Mouse (Mus musculus) brown adipose tissue, adult 24 weeks (tissue): Measurements from ENCODE around the gene Aph1b. TPM values are rescaled to one million over a fixed set of nuclear protein-coding genes. Genes with fewer than 3 reads are reported as not detected.
A peak's percentile ranks its signal among the peaks of the same experiment; 100 is the strongest.
"Not testable (repeated sequence)": the region's sequence is repeated elsewhere in the genome, so short reads cannot be mapped to it uniquely, and the experiment has no call there.

Source experiments
- H3K27ac ChIP-seq: fragments of 200-500 bp; replicated peaks from 2 replicates; pipeline ENCODE4 v1.5.1; 2012; ENCODE audit warnings: low read depth, mild to moderate bottlenecking, low read length
- H3K4me1 ChIP-seq: fragments of 200-500 bp; 2 replicates; pipeline ENCODE4 v1.6.1; 2012; ENCODE audit warnings: low read length, mixed read lengths; ENCODE audit not compliant: control insufficient read depth, insufficient read depth, insufficient read length
- H3K4me3 ChIP-seq: fragments of 200-500 bp; 2 replicates; pipeline ENCODE4 v1.5.1; 2012; ENCODE audit warnings: low read depth, mild to moderate bottlenecking, low read length, moderate library complexity; ENCODE audit not compliant: insufficient read depth
- polyA plus RNA-seq: library from polyadenylated mRNA; stranded (reverse); fragments of >200 nt; gene quantifications from 2 replicates; pipeline ENCODE4 v1.2.4, GENCODE M21; 2012; ENCODE audit not compliant: missing spikeins, insufficient read depth, insufficient read length

Aph1b gene
- polyA plus RNA-seq, 1 experiment, result 9.2 TPM

GRCm38 (mm10) chr9:66784552-66784951, 10.7 kb downstream of the Aph1b start:
- H3K4me1 ChIP-seq, H3K4me3 ChIP-seq, H3K27ac ChIP-seq: not testable (repeated sequence)

- peaks cover 3% of the 10 kb centered on the region; the same call in 1 of the 2 replicates for H3K4me1 ChIP-seq
- no peak overlapping the region for H3K27ac ChIP-seq
- no peak overlapping the region for H3K4me3 ChIP-seq
Observed at GRCm38 (mm10) chr9:66770701-66771100, 24.6 kb downstream of the Aph1b start.

GRCm38 (mm10) chr9:66769275-66769674, 26.0 kb downstream of the Aph1b start:
- H3K4me1 ChIP-seq, result peaks cover 3% of the 10 kb centered on the region; the same call in 1 of the 2 replicates
- H3K27ac ChIP-seq, result no peak overlapping the region
- H3K4me3 ChIP-seq, result no peak overlapping the region

GRCm38 (mm10) chr9:66768721-66769120, 26.6 kb downstream of the Aph1b start:
- Histone ChIP-seq H3K27ac (no peak overlapping the region), H3K4me1 (peaks cover 3% of the 10 kb centered on the region; the same call in 1 of the 2 replicates), H3K4me3 (no peak overlapping the region)

- H3K27ac ChIP-seq, result no peak overlapping the region
- H3K4me1 ChIP-seq, result no peaks in the 10 kb centered on the region
- no peak overlapping the region for H3K4me3 ChIP-seq
Observed at GRCm38 (mm10) chr9:66760991-66761390, 34.3 kb downstream of the Aph1b start.

- no peak overlapping the region for H3K4me3 ChIP-seq
- no peak overlapping the region for H3K27ac ChIP-seq
- H3K4me1 ChIP-seq, result no peaks in the 10 kb centered on the region
Observed at GRCm38 (mm10) chr9:66752849-66753248, 42.4 kb downstream of the Aph1b start.

GRCm38 (mm10) chr9:66748390-66748789, 46.9 kb downstream of the Aph1b start:
- no peak overlapping the region for H3K4me3 ChIP-seq

GRCm38 (mm10) chr9:66744531-66744930, 50.8 kb downstream of the Aph1b start:
- peaks cover 6% of the 10 kb centered on the region for H3K4me1 ChIP-seq
- no peak overlapping the region for H3K4me3 ChIP-seq
- no peak overlapping the region for H3K27ac ChIP-seq

More at GRCm38 (mm10) chr9:66748390-66748789, 46.9 kb downstream of the Aph1b start:
- H3K27ac ChIP-seq, result no peak overlapping the region
- H3K4me1 ChIP-seq, result no peaks in the 10 kb centered on the region

- Histone ChIP-seq H3K27ac (no peak overlapping the region), H3K4me3 (no peak overlapping the region), H3K4me1 (peaks cover 6% of the 10 kb centered on the region)
Observed at GRCm38 (mm10) chr9:66739516-66739915, 55.8 kb downstream of the Aph1b start.

- H3K27ac ChIP-seq, result 0 out of 2 replicates have a peak overlapping the region, but pooled peaks have one; percentile 12
Observed at GRCm38 (mm10) chr9:66736551-66736950, 58.7 kb downstream of the Aph1b start.

GRCm38 (mm10) chr9:66736016-66736415, 59.3 kb downstream of the Aph1b start:
- no peak overlapping the region for H3K4me3 ChIP-seq
- H3K27ac ChIP-seq, result 0 out of 2 replicates have a peak overlapping the region, but pooled peaks have one; percentile 12
- 0 out of 2 replicates have a peak, but pooled peaks cover under 1% of the 10 kb centered on the region for H3K4me1 ChIP-seq

More at GRCm38 (mm10) chr9:66736551-66736950, 58.7 kb downstream of the Aph1b start:
- H3K4me1 ChIP-seq, result no peaks in the 10 kb centered on the region
- H3K4me3 ChIP-seq, result no peak overlapping the region

GRCm38 (mm10) chr9:66735122-66735521, 60.2 kb downstream of the Aph1b start:
- peak overlapping the region; percentile 77 for H3K27ac ChIP-seq
- H3K4me3 ChIP-seq, result no peak overlapping the region
- 0 out of 2 replicates have a peak, but pooled peaks cover 2% of the 10 kb centered on the region for H3K4me1 ChIP-seq

- Histone ChIP-seq H3K4me3 (no peak overlapping the region), H3K27ac (peak overlapping the region; percentile 77), H3K4me1 (0 out of 2 replicates have a peak, but pooled peaks cover 2% of the 10 kb centered on the region)
Observed at GRCm38 (mm10) chr9:66734568-66734967, 60.7 kb downstream of the Aph1b start.

GRCm38 (mm10) chr9:66732791-66733691, 62.2 kb downstream of the Aph1b start:
- Histone ChIP-seq H3K4me3 (no peak overlapping the region), H3K4me1 (0 out of 2 replicates have a peak, but pooled peaks cover 2% of the 10 kb centered on the region), H3K27ac (no peak overlapping the region)

GRCm38 (mm10) chr9:66731284-66731683, 64.0 kb downstream of the Aph1b start:
- Histone ChIP-seq H3K27ac (no peak overlapping the region), H3K4me1 (0 out of 2 replicates have a peak, but pooled peaks cover 2% of the 10 kb centered on the region), H3K4me3 (no peak overlapping the region)
